Mouse (Mus musculus): ENCODE results near the gene Adtrp.

DNA sequence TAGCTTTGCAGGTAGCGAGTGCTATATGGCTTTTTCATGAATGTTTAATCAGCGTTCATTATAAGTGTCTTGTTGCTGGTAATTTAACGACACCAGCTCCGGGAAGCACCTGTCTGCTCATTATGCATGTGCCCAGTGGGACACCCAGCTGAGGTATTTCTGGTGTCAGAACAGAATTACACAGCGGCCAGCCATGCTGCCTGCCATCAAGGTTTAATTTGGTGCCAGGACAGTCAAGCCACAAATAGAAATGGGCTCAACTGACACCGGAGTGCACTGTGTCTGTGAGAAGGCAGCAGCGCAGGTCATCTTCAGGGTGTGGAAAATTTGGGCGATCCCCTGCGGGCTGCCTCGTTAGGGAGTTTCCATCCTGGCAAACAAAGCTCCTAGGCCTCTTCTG is 87.0 kb downstream of the Adtrp start:
- TF ChIP-seq GATA1 (IDR thresholded peaks at IDR 0.05; ENCODE audit: borderline replicate concordance, low read length) (no peak), FLI1 (IDR thresholded peaks at IDR 0.05; ENCODE audit: low read length) (no peak)
